Mouse (Mus musculus) frontal cortex, adult (tissue): ENCODE data around the gene Il6ra.

Experiments
- ATAC-seq: cut with Nextera tagmentation; 2 replicates; pipeline ENCODE4 v1.9.2; 2017; ENCODE audit warnings: mild to moderate bottlenecking, moderate library complexity, mixed read lengths; ENCODE audit not compliant: low TSS enrichment

The Il6ra gene

GRCm38 (mm10) chr3:89909703-89910542, 3.1 kb downstream of the Il6ra start:
- no peak for ATAC-seq

- ATAC-seq: no peak
Observed at GRCm38 (mm10) chr3:89908836-89909235, 4.2 kb downstream of the Il6ra start.

- ATAC-seq: no peak
Observed at GRCm38 (mm10) chr3:89907846-89908245, 5.2 kb downstream of the Il6ra start.

GRCm38 (mm10) chr3:89899511-89899908, 13.5 kb downstream of the Il6ra start:
- no peak for ATAC-seq

GRCm38 (mm10) chr3:89898870-89899510, 14.0 kb downstream of the Il6ra start:
- ATAC-seq: no peak

GRCm38 (mm10) chr3:89898011-89898410, 15.0 kb downstream of the Il6ra start:
- ATAC-seq: no peak

GRCm38 (mm10) chr3:89897204-89897796, 15.7 kb downstream of the Il6ra start:
- no peak for ATAC-seq

GRCm38 (mm10) chr3:89896571-89896970, 16.4 kb downstream of the Il6ra start:
- ATAC-seq: no peak

GRCm38 (mm10) chr3:89892517-89893106, 20.4 kb downstream of the Il6ra start:
- ATAC-seq: no peak

GRCm38 (mm10) chr3:89891696-89892095, 21.3 kb downstream of the Il6ra start:
- no peak for ATAC-seq

GRCm38 (mm10) chr3:89889841-89890430, 23.1 kb downstream of the Il6ra start:
- no peak for ATAC-seq

- ATAC-seq: no peak
Observed at GRCm38 (mm10) chr3:89887582-89888230, 25.3 kb downstream of the Il6ra start.

- ATAC-seq: no peak
Observed at GRCm38 (mm10) chr3:89885766-89886165, 27.2 kb downstream of the Il6ra start.

- ATAC-seq: no peak
Observed at GRCm38 (mm10) chr3:89883582-89884041, 29.4 kb downstream of the Il6ra start.

- no peak for ATAC-seq
Observed at GRCm38 (mm10) chr3:89882556-89883181, 30.3 kb downstream of the Il6ra start.

GRCm38 (mm10) chr3:89880036-89880851, 32.8 kb downstream of the Il6ra start:
- no peak for ATAC-seq

GRCm38 (mm10) chr3:89879326-89879725, 33.7 kb downstream of the Il6ra start:
- no peak for ATAC-seq

GRCm38 (mm10) chr3:89878456-89878855, 34.5 kb downstream of the Il6ra start:
- ATAC-seq: no peak

- ATAC-seq: no peak
Observed at GRCm38 (mm10) chr3:89877129-89877528, 35.9 kb downstream of the Il6ra start.

- ATAC-seq: no peak
Observed at GRCm38 (mm10) chr3:89876469-89876868, 36.5 kb downstream of the Il6ra start.
